Mouse (Mus musculus) WW6 (cell line): ENCODE results near the gene Sptbn4.

Experiments used
- DNase-seq: peaks from one replicate; pipeline ENCODE4 v3.0.0-alpha.2; 2013; ENCODE audit warnings: low read depth, low spot score

Sptbn4 gene

GRCm38 (mm10) chr7:27326101-27326880 is 121.2 kb downstream of the Sptbn4 start:
- DNase-seq: no peak

GRCm38 (mm10) chr7:27325697-27326096 is 121.8 kb downstream of the Sptbn4 start:
- DNase-seq: no peak

- DNase-seq: no peak
Measured at GRCm38 (mm10) chr7:27324928-27325327, 122.6 kb downstream of the Sptbn4 start.

GRCm38 (mm10) chr7:27324161-27324560 is 123.3 kb downstream of the Sptbn4 start:
- DNase-seq: no peak

- no peak for DNase-seq
Measured at GRCm38 (mm10) chr7:27323001-27323400, 124.5 kb downstream of the Sptbn4 start.

GRCm38 (mm10) chr7:27322291-27322690 is 125.2 kb downstream of the Sptbn4 start:
- DNase-seq: no peak

GRCm38 (mm10) chr7:27319411-27319810 is 128.1 kb downstream of the Sptbn4 start:
- no peak for DNase-seq

GRCm38 (mm10) chr7:27315958-27316357 is 131.5 kb downstream of the Sptbn4 start:
- no peak for DNase-seq

GRCm38 (mm10) chr7:27314393-27314792 is 133.1 kb downstream of the Sptbn4 start:
- no peak for DNase-seq

GRCm38 (mm10) chr7:27311651-27312284 is 135.7 kb downstream of the Sptbn4 start:
- DNase-seq: no peak

GRCm38 (mm10) chr7:27310996-27311535 is 136.4 kb downstream of the Sptbn4 start:
- DNase-seq: no peak

- DNase-seq: no peak
Measured at GRCm38 (mm10) chr7:27310306-27310705, 137.2 kb downstream of the Sptbn4 start.

- DNase-seq: no peak
Measured at GRCm38 (mm10) chr7:27309832-27310231, 137.7 kb downstream of the Sptbn4 start.

GRCm38 (mm10) chr7:27308821-27309549 is 138.5 kb downstream of the Sptbn4 start:
- no peak for DNase-seq

GRCm38 (mm10) chr7:27307551-27307950 is 139.9 kb downstream of the Sptbn4 start:
- DNase-seq: no peak
